Mouse (Mus musculus): ENCODE results near the gene Kcna2. TPM values are rescaled to one million over a fixed set of nuclear protein-coding genes. Genes with fewer than 3 reads are reported as not detected.

The Kcna2 gene
- under 1 TPM; 0.65 to 0.67 TPM for total RNA-seq (2021)

GRCm38 (mm10) chr3:107100811-107101455 is at the start of gene Kcna2:
Gene Kcna2, plus strand, starts transcription at chr3:107101146.
- intact Hi-C loops (cut with DNase I) = no loop called here
- DNase-seq = no peak

GRCm38 (mm10) chr3:107061468-107061867 is 39.5 kb upstream of the Kcna2 start:
- intact Hi-C loops (cut with DNase I) = no loop called here
- DNase-seq = no peak

- DNase-seq = peak; percentile 22 to 31
- intact Hi-C loops (cut with DNase I) = no loop called here
These were observed 38.2 kb upstream of the Kcna2 start for GRCm38 (mm10) chr3:107062771-107063170.

GRCm38 (mm10) chr3:107065510-107066095 is 35.3 kb upstream of the Kcna2 start:
- no peak for DNase-seq
- intact Hi-C loops (cut with DNase I) = no loop called here

- intact Hi-C loops (cut with DNase I) = no loop called here
- DNase-seq = no peak
These were observed 34.6 kb upstream of the Kcna2 start for GRCm38 (mm10) chr3:107066165-107066850.

GRCm38 (mm10) chr3:107067245-107067644 is 33.7 kb upstream of the Kcna2 start:
- intact Hi-C loops (cut with DNase I) = no loop called here
- no peak for DNase-seq

GRCm38 (mm10) chr3:107073863-107074262 is 27.1 kb upstream of the Kcna2 start:
- intact Hi-C loops (cut with DNase I) = no loop called here
- DNase-seq = no peak

GRCm38 (mm10) chr3:107075705-107076104 is 25.2 kb upstream of the Kcna2 start:
- intact Hi-C loops (cut with DNase I) = no loop called here
- DNase-seq = no peak

- intact Hi-C loops (cut with DNase I) = no loop called here
- DNase-seq = peak in 1 of 2 experiments; percentile 24
These were observed 24.3 kb upstream of the Kcna2 start for GRCm38 (mm10) chr3:107076658-107077057.

GRCm38 (mm10) chr3:107077101-107077500 is 23.8 kb upstream of the Kcna2 start:
- intact Hi-C loops (cut with DNase I) = no loop called here

GRCm38 (mm10) chr3:107080803-107081202 is 20.1 kb upstream of the Kcna2 start:
- intact Hi-C loops (cut with DNase I) = loop anchor here (1.0 to 5.0 kb wide), 2 partner anchors 139 to 178 kb away; no protein-coding TSS in a partner anchor
- DNase-seq = no peak

More at GRCm38 (mm10) chr3:107077101-107077500, 23.8 kb upstream of the Kcna2 start:
- DNase-seq = no peak

- intact Hi-C loops (cut with DNase I) = loop anchor here (1.0 to 5.0 kb wide), 2 partner anchors 139 to 178 kb away; no protein-coding TSS in a partner anchor
These were observed 19.7 kb upstream of the Kcna2 start for GRCm38 (mm10) chr3:107081227-107081626.

GRCm38 (mm10) chr3:107084586-107084985 is 16.4 kb upstream of the Kcna2 start:
- intact Hi-C loops (cut with DNase I) = loop anchor here (5.0 kb wide), 1 partner anchor 142 kb away; no protein-coding TSS in a partner anchor
- no peak for DNase-seq

More at GRCm38 (mm10) chr3:107081227-107081626, 19.7 kb upstream of the Kcna2 start:
- DNase-seq = peak in 1 of 2 experiments; percentile 47

GRCm38 (mm10) chr3:107087410-107087809 is 13.5 kb upstream of the Kcna2 start:
- DNase-seq = no peak
- intact Hi-C loops (cut with DNase I) = no loop called here

- intact Hi-C loops (cut with DNase I) = no loop called here
- no peak for DNase-seq
These were observed 12.1 kb upstream of the Kcna2 start for GRCm38 (mm10) chr3:107088820-107089219.

GRCm38 (mm10) chr3:107089475-107089874 is 11.5 kb upstream of the Kcna2 start:
- DNase-seq = no peak
- intact Hi-C loops (cut with DNase I) = no loop called here

GRCm38 (mm10) chr3:107090001-107090400 is 10.9 kb upstream of the Kcna2 start:
- DNase-seq = no peak
- intact Hi-C loops (cut with DNase I) = no loop called here

- no peak for DNase-seq
- intact Hi-C loops (cut with DNase I) = no loop called here
These were observed 10.4 kb upstream of the Kcna2 start for GRCm38 (mm10) chr3:107090403-107091150.

GRCm38 (mm10) chr3:107094028-107094427 is 6.9 kb upstream of the Kcna2 start:
- intact Hi-C loops (cut with DNase I) = loop anchor here (1.0 to 2.0 kb wide), 4 partner anchors 55 to 373 kb away; no protein-coding TSS in a partner anchor
- peak; percentile 48 to 76 for DNase-seq

GRCm38 (mm10) chr3:107096269-107096731 is 4.6 kb upstream of the Kcna2 start:
- DNase-seq = no peak
- intact Hi-C loops (cut with DNase I) = no loop called here

GRCm38 (mm10) chr3:107099866-107100265 is 1.1 kb upstream of the Kcna2 start:
- intact Hi-C loops (cut with DNase I) = no loop called here
- no peak for DNase-seq

Data from heart, postnatal 10 days (tissue).